Mouse (Mus musculus) adrenal gland, adult (tissue): Measurements from ENCODE around the gene Rps27.
A peak's percentile ranks its signal among the peaks of the same experiment; 100 is the strongest.

Source experiments
- DNase-seq, 2 experiments: peaks; one replicate each; pipeline ENCODE4 v3.0.0; 2022 to 2023; ENCODE audit warnings: low spot score in 1 of 2; ENCODE audit not compliant: inconsistent age in 2 of 2

The Rps27 gene

GRCm38 (mm10) chr3:90190859-90191510, 22.5 kb downstream of the Rps27 start:
- DNase-seq = no peak

GRCm38 (mm10) chr3:90183581-90183980, 29.9 kb downstream of the Rps27 start:
- peak; percentile 27 to 67 for DNase-seq

GRCm38 (mm10) chr3:90179566-90179965, 33.9 kb downstream of the Rps27 start:
- DNase-seq = no peak
